Mouse (Mus musculus): ENCODE data around the gene Sulf2.

Gene Sulf2

DNA sequence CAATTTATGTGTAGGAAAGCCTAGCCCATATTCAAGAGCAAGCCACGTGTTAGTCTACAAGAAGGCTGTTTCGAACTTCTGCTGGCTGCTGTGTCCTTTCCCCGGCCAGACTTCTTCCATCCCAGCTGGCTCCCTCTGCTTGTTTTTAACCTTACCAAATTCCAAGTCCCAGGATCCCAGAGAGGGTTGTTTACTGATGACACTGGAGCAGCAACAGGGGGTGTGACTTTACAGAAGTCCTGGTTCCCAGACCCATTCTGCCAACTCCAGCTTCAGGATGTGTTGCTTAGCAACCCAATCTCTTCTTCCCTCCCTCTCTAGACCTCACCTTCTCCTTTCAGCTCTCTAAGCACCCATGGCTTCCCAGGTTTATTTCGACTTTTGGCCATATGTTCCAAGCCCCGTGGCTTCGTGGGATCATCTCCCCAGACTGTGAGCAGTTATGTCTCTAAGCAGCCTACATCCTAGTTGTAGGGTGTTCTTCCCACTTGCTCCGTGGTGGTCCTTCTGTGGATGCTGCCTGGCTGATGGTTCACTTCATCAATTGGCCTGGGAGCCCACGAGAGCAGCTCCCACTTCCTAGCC, 20.2 kb upstream of the Sulf2 start:
- no peak for DNase-seq (ENCODE audit: low read depth in 1 of 2, low spot score in 2 of 2)

DNA sequence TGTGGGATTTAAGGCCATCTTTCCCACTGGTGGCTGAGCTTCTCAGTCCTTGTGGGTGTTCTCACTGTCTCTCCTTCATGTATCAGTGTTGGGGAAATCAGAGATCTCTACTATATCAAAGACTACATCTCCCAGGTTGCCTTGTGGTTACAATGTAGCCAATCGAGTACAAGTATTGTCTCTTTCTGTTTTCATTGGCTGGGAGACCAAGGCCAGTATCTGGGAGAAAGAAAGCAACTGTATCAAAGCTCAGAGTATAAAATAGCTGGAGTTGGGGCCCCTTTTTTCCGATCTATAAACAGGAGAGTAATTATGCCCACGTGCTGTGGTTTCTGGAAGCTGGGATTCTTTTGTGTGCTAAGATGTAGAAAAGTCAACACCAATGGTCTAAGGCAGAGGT, 19.7 kb upstream of the Sulf2 start:
- no peak for DNase-seq (ENCODE audit: low read depth in 1 of 2, low spot score in 2 of 2)

DNA sequence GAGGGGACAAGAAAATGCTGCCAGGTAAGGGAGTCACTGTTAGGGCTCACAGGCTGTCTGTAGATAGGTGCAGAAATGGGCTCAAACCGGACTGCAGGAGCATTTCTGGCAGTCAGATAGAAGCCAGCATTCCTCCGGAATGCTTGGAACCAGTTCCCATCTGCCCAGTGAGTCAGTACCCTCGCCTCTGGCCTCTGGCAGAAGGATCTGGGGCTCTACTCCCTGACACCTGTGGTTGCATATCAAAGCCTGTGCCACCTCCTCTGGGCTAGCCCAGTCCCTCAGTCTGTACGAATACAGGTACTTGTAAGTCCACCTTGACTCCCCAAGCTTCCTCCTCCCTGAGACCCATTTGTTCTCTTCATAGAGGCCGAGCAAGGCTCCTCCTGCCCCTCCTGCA, 17.7 kb upstream of the Sulf2 start:
- DNase-seq (ENCODE audit: low read depth in 1 of 2, low spot score in 2 of 2) = no peak

DNA sequence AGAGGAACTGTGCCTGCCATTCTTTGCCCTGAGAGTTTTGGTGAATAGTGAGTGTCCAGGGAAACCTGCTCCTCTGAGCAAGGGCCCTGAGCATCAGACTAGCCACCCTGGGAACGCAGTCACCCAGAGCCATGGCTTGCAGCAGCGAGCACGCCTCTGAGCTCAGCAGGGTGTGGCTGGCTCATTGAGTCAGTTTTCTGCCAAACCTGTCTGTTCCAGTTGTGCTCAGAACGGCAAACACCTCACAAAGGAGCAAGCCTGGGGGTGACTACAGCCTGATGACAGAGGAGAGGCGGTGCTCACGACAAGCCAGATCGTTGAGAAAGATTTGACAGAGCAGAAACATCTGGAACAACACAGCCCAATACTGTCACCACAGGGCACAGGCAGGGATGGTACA, 14.7 kb upstream of the Sulf2 start:
- no peak for DNase-seq (ENCODE audit: low read depth in 1 of 2, low spot score in 2 of 2)

DNA sequence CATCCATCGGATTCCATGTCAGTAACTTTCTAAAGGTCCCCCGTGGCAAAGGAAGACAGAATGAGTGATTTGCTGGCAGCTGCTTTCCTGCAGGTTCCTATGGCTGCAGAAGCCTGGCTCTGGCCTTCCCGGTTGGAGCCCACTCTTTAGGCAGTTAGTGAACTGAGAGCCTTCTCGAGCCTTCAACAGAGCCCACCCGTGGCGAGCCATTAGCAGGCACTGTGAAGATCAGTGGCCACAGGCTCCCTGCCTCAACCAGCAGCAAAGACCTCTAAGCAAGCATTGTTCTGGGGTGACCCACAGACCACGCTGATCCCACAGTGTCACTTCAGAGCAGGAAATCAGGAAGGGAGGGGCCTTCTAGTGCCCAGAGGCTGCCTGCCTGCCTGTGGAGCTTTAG, 13.4 kb upstream of the Sulf2 start:
- DNase-seq (ENCODE audit: low read depth in 1 of 2, low spot score in 2 of 2) = no peak

DNA sequence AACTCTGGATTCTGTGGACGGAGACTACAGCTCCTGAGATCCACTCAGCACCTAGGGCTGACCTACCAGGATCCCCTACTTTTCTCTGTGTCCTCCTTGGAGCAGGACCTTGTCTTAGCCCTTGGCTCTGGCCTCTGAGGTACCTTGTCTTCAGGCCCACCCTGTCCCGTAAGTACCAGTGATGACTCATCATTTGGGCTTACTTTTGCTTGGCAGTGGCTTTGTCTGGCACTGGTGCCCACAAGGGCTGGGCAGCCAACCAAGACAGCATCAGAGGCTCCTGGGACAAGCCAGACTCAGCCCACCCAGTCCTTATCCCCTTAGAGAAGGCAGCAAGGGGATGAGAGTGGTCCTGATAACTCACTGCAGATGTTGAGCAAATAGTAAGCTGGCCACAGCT, 11.9 kb upstream of the Sulf2 start:
- DNase-seq (ENCODE audit: low read depth in 1 of 2, low spot score in 2 of 2) = no peak

DNA sequence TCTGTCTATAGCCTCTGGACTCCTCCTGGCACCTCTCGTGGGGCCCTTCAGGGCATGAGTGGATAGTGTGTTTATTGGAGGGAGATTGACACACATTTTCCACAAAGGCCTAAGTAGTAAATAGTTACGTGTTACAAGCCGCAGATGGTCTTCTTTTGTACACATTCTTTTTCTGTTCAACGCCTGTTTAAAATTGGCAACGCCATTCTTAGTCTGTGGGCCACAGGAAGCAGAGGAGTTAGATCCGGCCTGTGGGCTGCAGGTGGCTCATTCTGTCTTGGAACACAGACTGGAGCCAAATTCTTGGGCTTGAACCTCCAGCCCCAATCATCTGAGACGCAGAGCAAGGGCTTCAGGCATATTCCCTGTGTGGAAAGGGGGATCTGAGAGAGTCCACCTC, 9.9 kb upstream of the Sulf2 start:
- DNase-seq (ENCODE audit: low read depth in 1 of 2, low spot score in 2 of 2) = no peak

DNA sequence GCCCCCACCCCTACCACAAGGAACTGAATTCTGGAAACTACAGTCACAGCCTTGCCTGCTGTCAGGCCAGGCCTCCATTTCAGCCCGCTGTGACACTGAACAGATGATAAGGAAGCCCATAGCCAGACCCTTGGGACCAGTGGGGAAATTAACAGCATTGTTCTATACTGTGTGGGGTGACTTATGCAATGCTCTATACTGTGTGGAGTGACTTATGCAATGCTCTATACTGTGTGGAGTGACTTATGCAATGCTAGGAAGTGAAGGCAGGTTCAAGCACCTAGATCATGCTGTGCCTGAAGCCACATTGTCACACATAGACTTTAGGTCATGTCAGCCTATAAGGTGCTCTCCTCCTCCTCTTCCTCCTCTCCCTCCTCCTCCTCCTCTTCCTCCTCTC, 9.1 kb upstream of the Sulf2 start:
- DNase-seq (ENCODE audit: low read depth in 1 of 2, low spot score in 2 of 2) = no peak

DNA sequence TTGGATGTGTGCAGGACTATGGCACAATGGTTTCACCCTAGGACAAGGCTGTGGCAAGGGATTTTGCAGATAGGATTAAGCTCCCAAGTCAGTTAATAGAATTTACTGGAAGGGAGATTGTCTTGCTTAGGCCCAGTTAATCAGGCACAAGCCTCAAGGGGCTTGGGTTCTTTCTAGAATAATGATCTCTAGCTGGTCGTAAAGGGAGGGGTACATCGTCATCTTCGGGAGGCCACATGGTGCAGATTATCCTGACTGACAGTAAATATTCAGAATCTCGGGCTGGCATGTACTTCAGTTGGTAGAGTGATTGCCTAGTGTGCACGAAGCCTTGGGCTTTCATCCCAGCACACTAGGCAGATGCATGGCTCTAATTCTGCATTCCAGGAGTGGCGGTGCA, 8.5 kb upstream of the Sulf2 start:
- DNase-seq (ENCODE audit: low read depth in 1 of 2, low spot score in 2 of 2) = no peak

DNA sequence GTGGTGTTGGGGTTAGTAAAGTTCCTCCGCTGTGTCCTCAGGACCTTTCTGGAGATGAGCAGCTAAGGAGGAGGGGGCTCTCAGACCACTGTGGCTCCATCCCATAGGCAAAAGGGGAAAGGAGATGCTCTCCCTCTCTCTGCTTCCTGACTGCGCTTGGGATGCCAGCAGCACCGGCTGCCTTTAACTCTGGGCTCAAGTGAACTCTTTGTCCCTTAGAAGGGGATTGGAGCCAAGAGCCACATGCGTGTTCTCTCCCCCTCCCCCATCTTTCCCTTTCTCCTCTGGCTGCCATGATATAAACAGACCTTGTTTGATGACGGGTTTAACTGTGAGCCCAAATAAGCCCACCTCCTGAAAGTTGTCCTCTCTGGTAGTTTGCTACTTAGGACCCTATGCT, 7.8 kb upstream of the Sulf2 start:
- no peak for DNase-seq (ENCODE audit: low read depth in 1 of 2, low spot score in 2 of 2)

DNA sequence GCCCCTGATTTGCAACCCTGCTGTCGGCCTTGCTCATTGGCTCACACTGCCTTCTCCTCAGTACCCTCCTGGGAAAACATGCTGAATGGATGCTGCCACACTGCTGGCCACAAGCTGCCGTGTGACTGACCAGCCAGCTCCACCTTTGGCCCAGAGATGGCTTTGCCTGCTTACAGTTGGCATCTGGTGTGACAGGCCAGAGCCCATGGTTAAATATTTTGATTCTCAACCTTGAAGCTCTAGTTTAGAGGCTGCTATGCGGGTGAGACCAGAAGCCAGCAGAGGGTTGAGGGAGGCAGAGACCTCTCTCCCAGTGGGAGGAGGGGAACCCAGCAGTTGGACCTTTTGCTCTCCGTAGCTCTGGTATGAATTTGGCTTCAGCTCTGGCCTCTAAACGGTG, 6.7 kb upstream of the Sulf2 start:
- no peak for DNase-seq (ENCODE audit: low read depth in 1 of 2, low spot score in 2 of 2)

DNA sequence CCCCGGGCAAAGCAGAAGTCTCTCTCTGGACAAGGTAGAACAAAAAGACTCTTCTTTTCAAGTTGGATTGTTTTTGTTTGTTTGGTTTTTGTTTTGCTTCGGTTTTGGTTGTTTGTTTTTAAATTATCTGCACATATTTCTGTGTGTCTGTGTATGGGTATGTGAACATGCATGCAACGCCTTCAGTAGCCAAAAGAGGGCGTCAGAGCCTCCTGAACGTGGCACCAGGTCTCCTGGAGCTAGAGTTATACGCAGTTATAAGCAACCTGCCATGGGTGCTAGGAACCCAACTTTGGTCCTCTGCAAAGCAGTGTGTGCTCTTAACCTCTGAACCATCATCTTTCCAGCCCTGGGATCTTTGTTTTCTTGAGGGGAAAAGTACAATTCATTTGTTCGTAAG, 3.8 kb upstream of the Sulf2 start:
- DNase-seq (ENCODE audit: low read depth in 1 of 2, low spot score in 2 of 2) = no peak

DNA sequence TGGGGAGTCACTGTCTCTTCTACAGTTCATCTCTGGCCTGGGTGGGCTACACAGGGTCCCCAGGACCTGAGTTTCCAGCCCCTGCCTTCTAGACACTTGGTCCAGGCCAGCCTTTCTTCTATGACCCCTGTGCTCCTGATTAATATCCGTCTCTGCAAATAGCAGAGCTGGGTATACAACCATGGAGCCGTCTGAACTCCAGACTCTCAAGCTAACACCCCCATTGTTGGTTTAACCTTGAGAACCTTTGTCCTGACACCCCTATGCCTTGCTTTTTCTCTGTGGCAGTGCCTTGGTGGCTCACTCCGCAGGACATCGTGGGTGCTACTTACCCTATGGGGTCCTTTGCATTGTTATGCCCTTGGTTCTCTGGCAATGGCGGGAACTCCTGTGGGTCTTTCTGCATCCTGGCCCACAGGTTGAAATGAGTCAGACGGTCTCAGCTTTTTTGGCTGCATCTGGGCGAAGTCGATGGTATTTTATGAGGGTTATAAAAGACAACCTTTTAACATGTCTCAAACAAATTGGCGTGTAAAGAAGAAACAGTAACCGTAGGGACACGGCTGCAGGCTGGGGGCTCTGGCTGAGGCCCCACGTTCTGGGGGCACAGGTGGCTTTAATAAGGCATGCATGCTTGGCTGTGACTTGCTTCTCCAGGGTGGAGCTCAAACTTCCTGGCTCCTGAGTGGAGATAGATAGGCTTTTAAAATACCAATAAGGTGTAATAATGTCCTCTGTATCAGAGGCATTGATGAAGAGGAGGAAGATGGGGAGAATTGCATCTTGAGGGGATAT, 2.5 kb upstream of the Sulf2 start:
- DNase-seq (ENCODE audit: low read depth in 1 of 2, low spot score in 2 of 2) = no peak

DNA sequence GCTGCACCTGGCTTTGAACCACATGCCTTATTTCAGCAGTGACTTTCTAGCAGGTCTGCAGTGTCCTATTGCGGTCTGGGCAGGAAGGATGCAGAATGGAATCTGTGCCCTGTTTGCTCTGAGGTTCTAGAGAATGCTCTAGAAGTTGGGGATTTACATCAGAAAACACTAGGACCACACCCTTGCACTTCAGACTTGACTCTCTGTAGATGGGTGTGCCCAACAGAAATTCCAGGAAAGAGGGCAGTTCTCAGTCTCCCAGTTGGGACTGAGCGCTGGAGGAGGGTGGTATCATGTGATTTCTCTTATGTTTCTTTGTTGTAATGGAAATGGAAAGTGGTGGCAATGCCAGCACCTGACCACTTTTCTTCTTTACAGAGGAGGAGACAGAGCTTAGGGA, 1.7 kb upstream of the Sulf2 start:
- no peak for DNase-seq (ENCODE audit: low read depth in 1 of 2, low spot score in 2 of 2)

DNA sequence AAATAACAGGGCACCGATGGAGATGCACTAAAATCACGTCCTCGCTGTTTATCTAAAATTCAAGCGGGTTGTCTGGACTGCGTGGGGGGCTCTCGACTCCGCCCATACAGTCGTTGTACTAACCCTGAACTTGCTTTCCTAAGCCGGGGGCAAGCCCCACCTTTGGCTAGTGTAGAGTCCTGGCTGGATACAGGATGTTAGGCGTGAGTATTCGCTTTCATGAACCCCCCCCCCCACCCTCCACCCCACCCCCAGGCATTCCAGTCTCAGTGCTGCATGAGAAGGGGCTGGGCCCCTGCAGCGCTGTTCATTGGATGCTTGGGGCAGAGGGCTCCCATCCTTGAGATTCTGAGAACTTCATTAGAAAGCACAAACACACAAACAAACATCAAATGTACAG, 659 bp upstream of the Sulf2 start:
- DNase-seq (ENCODE audit: low read depth in 1 of 2, low spot score in 2 of 2) = no peak

DNA sequence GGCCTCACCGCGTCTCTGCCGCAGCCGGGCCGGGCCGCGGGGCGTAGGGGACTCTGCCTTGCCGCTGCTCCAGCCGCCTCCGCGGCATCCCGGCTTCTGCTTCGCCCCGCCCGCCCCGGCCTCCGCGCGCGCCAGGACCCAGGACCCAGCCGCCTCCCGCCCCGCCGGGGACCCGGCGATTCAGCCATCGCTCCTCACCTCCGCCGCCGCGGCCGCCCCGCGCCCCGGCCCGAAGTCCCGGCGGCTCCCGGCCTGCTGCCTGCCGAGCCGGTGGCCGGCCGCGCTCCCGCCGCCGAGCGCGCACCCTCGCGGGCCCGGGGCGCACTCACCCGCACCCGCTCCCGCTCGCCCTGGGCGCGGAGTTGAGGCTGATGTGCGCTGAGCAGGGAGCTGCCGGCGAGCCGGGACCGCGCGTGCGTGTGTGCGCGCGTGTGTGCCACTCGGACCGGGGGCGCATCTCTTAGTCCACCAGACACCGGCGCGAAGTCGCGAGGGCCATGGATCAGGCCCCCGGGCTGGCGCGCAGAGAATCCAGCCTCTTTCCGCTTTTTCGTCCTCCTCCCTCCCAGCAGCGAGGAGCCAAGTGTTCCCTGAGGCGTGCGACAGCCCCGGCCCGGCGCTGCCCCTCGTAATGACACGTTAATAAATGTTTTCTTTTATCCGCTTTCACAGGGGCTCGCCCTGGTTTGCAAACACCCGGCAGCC, 562 bp downstream of the Sulf2 start:
- no peak for DNase-seq (ENCODE audit: low read depth in 1 of 2, low spot score in 2 of 2)

DNA sequence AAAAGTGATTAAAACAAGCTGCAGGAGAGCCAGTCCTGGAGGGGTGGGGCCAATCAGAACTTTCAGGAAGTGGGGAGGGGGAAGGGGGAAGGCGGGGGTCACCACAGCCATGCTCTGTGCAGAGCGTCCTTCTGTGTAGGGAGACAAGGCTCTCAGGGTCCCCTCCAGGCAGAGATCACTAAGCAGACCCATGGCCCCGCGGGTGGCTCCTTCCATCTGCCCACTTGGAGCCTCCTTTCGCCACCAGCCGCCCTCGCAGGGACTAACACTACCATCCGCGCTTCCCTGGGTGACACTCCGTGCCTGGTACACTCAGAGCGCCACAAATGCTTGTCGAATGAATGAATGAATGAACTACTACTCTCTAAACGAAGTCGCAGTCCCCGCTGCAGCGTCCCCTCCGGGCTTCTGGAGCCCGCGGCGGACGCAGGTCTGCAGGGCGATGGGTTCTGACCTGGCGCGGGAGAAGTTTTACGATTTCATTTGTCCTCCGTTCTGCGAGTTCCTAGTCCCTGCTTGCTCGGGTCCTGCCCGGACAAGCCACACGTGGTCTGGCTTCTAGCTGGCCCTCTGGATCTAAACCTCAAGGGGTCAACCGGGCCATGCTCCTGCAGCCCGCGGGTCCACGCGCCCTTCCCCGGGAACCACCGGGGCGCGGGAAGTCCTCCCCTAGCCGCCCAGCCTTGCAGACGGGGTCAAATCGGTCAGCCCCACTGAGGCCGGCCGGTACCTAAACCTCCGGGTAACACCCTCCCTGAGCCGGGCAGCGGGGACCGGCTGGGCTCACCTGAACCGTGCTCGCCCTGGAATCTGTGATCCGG, 1.4 kb downstream of the Sulf2 start:
- peak in 1 of 2 experiments; percentile 16 for DNase-seq (ENCODE audit: low read depth in 1 of 2, low spot score in 2 of 2)

DNA sequence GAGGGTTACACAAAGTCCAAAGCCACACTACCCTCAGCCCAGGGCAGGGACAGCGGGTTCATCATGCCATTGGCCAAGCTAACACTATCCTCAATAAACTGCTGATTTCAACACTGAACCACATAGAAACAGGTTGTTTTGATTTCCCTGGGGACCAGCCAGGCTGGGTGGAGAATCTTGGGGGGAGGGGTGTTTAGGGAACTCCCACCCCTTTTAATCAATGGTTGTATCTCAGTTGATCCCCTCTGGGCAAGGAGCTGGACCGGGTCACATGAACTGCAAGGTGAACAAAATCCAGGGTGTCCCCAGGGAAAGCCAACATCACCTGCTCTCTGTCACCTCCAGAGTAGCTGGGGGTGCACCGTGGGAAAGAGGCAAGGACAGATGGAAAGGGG, 2.1 kb downstream of the Sulf2 start:
- no peak for DNase-seq (ENCODE audit: low read depth in 1 of 2, low spot score in 2 of 2)

DNA sequence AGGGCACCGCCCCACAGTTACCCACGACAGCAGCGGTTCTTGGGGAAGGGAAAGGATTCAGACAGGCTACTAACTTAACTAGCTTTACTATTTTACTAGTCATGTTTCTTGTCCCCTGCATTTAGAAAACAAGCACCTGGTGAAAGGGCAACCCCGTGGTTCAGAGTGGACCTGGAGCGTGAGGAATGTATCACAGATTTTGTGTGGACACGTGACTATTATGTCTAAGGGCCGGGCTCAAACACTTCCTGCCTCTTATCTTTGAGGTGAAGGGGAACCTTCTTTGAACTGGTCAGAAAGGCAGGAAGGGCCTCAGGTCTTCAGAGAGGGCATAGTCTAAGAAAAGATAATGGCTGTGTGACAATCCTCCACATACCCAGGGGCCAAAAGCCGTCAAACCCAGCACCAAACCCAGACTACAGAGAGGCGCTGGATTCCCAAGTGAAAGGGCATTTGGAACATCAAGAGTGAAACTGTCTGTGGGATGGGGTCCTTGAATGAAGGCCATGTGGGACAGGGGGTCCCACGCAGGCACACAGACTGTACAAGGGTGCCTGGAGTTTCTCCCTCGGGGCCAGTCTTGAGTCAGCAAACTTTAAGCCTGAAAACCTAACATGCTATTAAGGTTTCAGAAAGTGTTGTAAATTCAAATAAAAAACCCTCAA, 2.6 kb downstream of the Sulf2 start:
- no peak for DNase-seq (ENCODE audit: low read depth in 1 of 2, low spot score in 2 of 2)

DNA sequence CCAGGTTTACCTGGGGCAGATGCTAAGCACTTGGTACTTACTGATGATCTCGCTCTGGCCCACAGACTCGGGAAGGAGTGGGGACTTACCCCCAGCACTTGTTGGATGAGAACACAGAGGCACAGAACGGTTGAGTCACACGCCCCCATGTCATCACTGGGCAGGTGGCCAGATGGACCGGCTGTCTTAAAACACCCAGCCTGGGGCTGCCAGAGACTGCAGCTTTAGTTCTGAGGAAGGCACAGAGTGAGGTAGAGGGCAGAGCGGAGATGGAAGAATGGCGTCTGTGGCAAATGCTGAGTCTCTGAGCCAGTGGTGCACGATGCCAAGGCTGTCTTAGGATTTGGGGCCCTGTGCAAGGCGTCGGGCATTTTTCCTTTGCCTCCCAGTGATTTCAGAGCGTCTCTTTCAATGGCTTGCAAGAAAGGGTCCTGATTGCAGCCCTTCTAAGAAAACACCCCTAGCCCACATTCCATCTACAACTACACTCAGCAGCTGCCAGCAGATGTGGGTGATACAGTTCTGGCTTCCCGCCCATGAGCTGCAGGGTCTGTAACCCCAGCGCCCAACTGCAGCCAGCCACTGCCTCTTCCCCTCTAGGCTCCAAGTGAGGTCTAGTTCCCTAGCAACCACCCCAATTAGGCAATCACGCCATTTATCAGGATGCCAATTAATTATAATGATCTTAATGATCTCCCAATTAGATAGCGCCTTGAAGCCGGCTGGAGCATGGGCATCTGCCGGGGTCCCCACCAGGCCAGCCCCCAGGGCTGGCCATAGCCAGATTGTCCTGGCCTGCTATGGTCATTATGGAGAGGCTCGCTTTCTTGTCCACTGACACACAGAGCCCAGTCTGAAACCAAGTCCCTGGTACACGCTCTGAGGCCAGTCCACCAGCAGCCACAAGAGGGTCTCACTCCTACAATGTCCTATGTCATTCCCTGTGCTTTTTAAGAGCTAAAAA, 3.7 kb downstream of the Sulf2 start:
- no peak for DNase-seq (ENCODE audit: low read depth in 1 of 2, low spot score in 2 of 2)
